Mouse (Mus musculus) forelimb bud, embryonic 11.5 days (tissue): ENCODE results near the gene Dip2c.

ENCODE experiments used
- DNase-seq: peaks from one replicate; pipeline ENCODE4 v3.0.0-alpha.2; 2012; ENCODE audit warnings: low read depth, low spot score

The Dip2c gene

DNA sequence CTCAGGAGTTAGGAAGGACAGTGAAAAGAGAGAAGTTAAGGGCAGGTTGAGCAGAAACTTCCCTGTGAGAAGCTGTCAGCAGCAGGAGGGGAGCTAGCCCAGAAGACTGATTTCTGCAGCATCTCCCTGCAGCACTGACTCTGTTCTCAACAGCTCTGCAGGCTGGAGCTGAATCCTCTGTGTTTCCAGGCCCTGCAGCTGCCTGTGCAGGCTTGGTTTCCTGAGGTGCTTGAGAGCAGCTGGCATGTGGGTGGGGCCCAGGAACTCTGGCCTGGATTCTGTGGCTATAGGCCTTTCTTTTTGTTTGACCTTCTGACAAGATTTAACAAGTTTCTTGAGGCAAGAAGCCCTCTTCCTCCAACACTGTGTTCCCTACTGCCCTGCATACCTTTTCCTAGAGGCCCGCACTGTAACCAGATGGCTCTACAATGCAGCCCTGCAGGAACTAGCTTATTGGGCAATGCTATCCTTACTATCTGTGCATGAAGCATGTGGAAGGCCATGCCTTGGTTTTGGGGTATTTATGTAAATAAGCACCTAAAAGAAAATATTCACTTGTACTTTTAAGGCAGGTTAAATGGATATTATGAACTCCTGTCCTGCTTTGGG lies 53.1 kb downstream of the Dip2c start:
- peak; percentile 10 for DNase-seq

DNA sequence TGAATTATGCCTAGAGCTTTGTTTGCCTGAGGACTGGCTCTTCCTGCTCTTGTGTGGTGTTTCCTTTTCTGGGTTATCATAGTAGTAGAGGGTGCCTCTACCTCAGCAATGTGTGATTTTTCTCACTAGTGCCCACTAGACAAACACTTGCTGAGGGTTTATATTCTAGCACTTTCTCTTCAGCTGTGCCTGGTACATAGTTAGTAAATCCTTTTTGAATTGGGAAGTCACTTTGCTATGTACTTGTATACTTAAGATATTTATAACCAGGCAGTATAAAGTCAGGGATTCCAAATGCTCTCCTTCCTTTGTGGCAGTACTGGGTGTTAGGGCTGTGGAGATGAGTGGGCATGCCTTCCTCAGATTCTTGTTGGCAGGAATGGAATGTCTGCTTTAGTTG lies 56.9 kb downstream of the Dip2c start:
- no peak for DNase-seq

DNA sequence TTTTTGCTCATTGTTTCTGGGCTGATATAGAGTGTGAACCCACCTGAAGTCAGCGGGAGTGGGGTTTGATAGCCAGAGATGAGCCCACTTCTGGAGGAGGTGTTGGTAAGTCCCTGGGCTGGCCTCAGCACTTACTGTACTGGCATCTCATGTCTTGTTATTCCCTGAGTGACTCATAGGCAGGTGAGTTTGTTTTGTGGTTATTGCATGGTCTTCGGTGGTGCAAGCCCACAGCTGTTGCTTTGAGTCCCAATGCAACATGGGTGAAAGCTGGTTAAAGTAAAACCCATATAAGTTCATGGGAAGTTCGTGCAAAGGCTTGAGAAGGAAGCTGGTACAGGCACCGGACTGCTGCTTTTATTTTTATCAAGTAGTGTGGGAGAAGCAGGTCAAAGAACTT lies 64.0 kb downstream of the Dip2c start:
- no peak for DNase-seq

DNA sequence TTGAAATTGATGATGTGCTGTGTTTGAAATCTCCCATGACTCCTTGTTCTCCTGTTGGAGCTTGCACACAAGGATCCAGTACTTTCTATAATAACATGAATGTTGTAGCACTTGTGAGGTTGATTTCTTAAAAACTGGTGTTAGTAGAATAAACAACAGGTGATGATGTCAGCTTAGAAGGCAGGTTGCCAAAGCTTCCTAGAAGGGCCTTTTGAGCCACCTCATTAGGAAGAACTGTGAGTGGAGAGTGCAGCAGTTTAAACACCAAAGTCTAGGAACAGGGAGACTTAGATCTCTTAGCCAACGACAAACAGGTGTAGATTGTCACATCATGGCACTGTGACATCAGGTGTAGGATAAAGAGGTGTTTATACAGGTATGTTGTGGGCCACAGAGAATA lies 66.4 kb downstream of the Dip2c start:
- no peak for DNase-seq

DNA sequence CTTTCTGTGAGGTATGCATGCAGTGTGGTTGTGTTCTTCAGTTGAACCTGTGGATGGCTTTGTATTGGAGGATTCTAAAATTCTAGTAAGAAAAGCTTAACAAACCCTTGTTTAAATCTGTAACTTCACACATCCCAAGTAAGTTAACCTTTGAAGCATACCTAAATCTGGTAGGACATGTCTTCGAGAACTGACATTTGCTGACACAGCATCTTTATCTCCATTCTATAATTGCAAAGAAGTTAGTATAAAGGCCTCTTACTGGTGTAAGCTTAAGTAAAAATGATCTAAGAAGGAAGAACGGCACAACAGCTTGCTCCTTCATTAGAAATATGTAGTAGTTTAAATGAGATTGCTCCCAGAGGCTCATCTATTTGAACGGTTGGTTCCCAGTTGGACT lies 71.1 kb downstream of the Dip2c start:
- no peak for DNase-seq

DNA sequence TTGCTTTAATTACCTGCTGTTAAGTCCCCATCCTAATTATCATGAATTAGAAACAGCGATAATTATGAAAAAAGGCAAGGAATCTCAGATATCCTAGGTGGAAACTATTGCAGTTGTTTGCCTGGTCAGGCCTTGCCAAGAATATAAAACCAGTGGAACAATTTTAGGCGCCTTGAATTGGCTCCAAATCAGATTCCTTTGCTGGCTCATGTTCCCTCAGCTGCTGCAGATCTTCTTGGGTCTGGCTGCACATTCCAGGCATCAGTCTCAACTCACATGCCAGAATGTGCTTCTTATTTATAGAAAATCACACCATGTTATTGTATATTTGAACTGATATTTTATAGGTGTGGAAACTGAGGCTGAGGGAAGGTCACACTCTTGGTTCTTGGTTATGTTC lies 74.3 kb downstream of the Dip2c start:
- no peak for DNase-seq

DNA sequence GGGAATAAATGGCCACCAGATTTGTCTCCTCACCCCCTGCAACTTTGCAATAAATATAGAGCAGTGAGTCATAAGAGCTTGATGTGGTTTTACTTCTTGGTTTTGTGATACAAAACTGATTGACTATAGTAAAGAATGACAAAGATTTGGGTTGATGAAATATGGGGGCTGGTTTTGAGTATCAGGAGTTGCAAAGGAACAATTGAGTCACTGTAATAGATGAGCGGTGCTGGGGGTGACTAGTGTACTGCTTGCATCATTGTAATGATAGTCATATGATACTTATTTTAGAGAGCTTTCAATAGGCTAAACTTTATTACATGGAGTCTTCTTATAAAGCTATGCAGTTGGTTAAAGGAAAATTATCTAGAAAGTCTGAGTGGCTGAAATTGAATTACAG lies 77.6 kb downstream of the Dip2c start:
- no peak for DNase-seq

DNA sequence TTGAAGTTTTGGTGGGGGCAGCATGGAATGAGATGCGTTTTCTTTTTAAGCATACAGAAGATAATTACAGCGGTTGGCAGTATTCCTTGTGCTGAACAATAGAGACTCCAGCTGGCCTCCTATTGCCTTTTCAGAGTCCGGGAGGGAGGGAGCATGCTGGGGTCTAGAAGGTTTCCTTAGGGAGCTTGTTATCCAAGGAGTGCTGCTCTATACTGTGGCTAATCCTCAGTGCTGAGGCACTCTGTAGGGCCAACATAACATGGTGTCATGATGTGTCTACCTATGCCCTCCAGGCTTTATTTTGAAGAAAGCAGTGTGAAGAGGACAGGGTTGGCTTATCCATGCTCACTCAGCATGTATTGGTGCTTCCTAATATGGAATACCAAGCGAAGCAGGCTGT lies 79.0 kb downstream of the Dip2c start:
- no peak for DNase-seq

DNA sequence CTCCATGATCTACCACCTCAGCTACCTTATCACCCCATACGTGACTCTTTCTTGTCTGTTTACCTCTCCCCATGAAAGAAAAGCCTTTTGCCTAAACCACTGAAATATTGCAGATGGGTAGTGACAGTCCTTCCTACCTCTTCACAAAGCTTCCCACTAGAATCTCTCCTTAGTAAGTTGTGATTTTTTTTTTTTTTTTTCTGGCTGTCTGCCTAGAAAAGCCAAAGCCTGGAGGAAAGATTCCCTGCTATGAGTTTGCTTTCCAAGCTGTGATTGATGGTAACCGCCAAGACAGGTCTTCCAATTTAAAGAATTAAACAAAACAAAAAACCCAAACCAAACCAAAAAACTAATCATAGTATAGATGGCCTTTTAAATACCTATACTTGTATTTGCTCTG lies 85.1 kb downstream of the Dip2c start:
- DNase-seq = no peak

DNA sequence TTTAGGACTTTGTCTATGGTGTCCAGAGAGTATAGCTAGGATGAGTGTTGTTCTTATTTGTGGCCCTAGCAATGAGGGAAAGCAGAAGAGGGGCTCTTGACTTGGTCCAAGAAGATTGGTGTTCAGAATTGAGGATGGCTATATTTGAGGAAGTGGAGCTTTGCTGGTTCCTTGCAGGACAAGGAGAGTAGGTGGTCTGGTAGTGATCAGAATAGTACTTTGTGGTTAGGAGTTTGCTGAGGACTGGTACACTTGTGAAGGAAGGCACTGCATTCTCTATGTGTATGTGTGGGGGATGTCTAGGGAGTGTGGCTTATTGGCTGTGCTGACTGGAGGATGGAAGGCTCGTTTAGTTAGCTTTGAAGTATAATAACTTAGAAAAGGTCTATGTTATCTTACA lies 95.1 kb downstream of the Dip2c start:
- DNase-seq = no peak

DNA sequence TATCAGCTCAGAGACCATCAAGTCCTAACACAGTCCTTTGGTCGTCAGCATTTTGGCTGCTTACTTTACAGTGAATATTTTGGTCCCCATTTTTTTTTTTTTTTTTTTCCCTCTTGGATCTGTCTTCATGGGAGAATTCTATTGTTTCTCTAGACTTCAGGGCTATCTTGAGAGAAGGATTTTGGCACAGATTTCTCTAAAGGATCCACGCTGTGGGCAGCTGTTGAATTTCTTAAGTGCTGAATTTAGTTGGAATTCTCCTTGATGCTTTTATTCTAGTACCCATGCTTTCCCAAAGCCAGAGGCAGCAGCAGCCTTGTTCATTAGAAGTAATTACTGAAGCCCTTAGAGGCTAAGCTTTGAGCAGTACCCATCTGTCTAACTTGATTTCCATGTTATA lies 100.8 kb downstream of the Dip2c start:
- DNase-seq = no peak

DNA sequence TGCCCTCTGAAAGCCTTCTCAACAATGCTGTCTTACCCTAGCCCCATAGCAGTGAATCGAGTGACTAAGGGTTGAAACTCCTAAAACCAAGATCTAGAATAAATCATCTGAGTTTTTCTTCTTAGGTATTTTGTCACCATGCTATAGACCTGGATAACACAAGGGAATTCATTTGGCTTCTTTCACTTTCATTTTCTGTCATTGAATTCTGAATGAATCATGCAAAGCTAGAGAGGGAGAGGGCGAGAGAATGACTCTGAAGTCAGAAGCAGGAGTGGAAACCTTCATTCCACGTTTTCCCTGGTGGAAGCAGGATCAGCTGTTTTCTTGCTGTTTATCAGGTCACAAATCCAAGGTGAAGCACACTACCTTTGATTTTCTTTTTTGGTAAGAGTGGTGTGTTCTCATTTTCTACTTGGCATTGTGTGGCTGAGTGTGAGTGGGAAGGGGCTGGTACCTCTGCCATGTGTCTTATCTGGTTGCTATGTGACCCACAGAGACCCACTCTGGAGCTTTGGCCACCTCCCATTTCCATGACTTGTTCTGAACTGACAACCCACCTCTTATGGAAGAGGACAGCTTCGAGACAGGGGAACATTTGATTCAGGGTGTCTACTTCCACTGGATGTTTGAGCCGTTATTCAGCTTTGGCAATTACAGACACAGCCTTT lies 104.5 kb downstream of the Dip2c start:
- DNase-seq = no peak

DNA sequence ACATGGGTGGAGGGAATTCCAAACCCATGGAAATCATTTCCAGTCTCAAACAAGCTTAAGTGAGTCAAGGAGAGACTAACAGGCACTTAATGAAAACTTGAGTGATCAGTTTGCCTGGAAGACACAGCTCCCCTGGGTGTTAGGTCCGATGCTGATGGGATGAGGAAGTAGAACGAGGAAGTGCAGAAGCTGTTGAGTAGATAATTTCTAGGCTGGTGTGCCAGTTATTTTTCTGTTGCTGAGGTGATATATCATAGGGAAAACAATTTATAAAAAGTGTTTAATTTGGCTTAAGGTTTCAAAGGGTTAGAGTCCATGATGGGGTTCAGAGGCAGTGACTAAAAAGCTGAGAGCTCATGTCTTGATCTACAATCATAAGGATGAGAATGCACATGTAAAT lies 111.7 kb downstream of the Dip2c start:
- no peak for DNase-seq

DNA sequence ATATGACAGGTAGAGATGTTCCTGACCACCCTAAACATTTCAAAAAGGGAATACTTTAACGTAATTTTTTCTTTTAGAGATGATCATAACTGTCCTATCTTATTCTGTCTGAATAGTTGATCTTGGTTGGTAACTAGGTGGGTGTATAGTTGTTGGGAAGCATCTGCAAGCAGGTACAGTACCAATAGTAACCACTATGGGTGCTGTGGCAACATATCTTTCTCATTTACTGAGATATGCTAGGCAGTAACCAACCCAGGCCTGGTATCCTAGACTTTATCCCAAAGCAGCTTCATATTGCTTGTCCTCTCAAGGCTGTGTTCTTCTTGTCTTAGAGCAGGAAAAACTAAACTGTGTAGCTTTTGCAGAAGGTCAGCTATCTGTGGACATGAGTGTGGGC lies 113.0 kb downstream of the Dip2c start:
- no peak for DNase-seq

DNA sequence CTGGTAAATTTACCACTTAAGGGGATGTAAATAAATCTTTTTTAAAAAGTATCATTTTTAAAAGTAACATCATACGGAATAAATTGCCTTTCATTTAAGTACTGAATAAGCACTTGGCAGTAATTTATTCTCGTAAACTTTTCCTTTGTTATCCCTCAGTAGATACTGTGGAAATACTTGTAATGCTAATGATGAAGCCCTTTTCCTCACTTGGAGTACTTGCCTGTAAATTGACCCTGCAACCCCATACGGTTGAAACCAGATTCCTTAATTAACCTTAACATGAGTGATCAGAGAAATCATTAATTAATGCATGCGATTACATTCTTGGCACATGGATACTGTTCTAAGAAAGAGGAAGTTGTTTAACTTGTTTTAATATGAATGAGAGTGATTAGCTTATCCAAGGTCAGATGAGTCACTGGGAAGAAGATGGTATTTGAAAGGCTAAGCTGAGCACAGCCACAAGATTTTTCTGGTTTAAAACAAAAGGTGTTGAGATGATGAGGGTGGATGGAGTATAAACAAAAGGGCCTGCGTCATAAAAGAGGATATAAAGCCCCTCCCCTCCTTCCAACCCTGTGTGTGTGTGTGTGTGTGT lies 114.0 kb downstream of the Dip2c start:
- DNase-seq = no peak

DNA sequence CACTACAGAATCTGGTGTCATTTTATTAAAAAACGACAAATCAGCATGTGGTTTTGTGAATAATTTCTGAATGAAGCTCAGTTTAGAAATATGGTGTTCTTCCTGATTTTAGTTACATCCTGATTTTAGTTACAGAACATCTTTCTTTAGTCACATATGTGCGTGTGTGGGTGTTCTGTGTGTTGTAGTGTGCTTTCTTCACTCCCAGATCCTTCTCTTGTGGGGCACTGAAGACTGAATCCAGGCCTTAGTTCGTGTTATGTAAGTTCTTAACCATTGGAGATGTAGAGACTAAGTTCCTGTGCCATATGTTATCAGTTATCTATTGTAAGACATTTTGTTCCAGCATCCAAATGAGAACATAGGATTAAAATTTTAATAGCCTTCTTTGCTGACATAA lies 117.1 kb downstream of the Dip2c start:
- DNase-seq = no peak

DNA sequence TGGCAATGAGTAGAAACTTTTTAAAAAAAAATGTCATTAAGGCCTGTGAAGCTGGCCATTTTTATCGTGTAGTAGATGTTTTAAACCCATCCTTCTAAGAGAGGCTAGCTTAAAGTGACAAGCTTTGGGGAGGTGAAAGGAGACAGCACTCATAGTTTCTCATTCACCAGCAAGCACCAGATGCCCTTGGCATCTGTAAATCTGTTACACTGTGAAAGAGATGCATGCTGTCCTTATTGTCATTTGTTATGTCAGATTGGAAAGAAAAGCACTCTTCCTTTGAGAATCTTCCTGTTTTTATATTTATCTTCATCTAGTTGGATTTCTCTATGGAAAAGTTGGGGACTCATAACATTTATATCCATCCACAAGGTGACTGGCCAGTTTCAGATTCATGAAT lies 119.0 kb downstream of the Dip2c start:
- no peak for DNase-seq

DNA sequence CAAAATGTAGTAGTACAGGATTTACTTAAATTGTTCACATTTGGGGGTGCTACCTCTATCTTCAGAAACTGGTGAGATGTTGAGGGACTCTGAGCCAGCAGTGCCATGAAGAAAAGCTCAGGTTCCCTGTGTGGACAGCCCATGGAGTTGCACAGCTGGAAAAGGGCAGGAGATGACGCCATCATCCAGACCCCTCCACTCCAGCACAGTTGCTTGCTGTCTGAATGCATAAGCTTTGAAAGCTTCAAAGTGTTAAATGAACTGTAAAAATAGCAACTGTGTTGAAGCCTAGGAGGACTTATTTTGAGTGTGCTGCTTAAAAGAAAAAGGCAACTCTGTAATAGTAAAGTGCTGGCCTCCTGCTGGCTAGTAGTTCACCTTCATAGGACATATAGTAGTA lies 122.5 kb downstream of the Dip2c start:
- DNase-seq = no peak

DNA sequence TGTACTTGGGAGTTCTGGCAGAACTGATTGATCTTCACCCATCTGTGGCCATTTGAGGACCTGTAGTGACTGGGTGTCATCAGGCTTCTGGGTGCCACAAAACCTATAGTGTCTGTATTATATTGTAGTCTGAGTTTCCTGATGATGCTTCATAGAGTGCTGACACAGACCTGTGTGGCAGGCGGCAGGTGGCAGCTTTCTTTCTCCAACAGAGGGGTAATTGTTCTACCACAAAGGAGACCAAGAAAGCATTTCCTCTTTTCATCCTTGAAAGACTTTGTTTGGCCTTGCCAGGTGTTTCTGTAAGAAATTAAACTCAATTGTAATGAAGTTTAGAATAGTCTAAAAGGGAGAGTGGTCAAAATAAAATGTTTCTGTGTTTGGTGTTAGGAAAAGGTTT lies 129.1 kb downstream of the Dip2c start:
- no peak for DNase-seq

DNA sequence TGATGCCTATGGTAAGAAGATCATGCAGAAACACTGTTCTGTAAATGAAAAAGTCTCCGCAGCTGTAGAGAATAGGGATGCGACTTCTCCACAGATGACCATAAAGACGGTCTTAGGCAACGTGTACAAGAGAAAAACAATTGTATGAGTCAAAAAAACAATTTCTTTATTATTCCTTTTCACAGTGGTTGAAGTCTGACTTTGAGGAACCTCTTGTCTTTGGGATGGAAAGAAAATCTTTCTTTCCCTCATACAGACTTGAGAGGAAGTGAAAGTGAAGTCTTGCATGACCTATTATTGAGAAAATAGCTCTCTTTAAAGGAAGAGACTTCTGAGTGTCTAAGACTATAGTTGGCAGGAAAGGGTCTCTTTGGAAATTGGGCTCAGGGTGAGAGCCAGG lies 132.7 kb downstream of the Dip2c start:
- no peak for DNase-seq

DNA sequence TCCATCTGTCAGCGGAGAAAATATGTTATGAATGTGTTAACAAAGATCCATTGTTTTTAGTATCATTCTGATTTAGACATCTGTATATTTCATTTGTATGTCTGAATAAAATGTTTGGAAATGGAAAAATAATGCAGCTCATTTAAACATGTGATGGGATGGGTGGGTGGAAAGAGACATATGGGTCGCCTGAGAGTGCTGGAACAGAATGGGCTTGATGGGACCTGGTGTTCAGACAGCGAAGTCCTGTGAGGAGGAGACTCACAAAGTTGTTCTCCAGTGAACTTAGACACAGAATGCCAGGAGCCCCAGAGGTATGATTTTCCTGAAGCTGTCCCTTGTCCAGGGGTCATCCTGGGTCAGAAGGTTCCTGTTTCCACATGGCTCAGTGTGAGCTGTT lies 142.1 kb downstream of the Dip2c start:
- no peak for DNase-seq

DNA sequence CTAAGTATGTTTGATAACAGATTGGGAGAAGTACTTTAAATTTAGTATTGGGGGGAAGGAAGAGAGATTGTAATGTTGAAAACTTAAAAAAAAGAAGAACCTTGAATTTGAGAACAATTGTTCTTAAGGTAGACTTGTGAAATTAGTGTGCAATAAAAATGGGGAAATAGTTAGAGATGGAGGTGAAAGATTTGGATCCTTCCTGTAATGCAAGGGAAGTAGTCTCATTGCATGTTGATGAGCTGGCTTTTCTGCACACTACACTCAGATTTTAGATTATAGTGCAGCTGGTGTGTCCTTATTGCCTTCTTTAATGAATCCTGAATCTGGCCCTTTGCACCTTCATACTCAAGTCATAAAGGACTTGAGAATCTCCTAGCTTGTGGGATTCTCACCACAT lies 142.9 kb downstream of the Dip2c start:
- no peak for DNase-seq

DNA sequence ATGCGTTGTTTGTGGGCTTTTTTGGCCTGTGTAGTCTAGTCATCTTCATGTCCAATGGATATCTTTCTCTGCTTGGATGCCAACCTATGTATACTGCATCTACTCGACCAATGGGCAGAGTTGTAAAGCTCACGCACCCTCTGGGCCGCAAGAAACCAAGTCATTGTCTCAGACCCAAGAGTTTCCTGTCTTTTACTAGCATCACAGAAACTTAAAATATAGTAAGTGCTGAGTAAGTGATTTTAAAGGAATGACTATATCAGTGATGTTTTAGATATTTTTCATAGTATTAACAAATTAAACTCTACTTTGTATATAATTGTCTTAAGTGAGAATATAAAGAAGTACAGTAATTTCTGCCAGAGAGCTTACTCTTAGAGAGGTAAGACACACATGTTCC lies 145.6 kb downstream of the Dip2c start:
- no peak for DNase-seq

DNA sequence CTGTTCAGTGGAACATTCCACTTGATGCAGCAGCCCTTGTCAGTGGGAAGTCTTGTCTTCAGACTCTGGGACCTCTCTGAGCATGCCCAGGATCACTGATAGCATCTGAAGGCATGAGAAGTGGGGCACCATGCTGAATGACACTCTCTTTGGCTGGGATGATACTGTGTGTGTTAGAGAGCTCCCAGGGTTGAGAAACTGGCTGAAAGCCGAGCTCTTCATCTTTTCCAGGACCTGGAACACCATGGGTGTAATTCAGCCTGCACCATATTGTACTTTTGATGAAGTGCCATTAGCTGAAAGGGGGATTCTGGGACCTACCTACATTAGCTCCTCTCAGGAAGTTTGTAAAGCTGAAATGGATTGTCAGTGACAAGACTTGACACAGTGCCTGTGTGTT lies 146.5 kb downstream of the Dip2c start:
- DNase-seq = no peak
